Mouse (Mus musculus) A20 (cell line): ENCODE measurements at regions not wholly inside any gene's neighbourhood (a gene's known extent, or its start where the extent isn't known, plus 50 kb on each side); places are given as distances from the start of the nearest gene placed in this dataset.
A peak's percentile ranks its signal among the peaks of the same experiment; 100 is the strongest.

Source experiments
- DNase-seq: peaks from one replicate; pipeline ENCODE4 v3.0.0-alpha.2; 2011; ENCODE audit warnings: low read depth, low spot score

GRCm38 (mm10) chr8:87273328-87273727, 199.1 kb downstream of the Cbln1 start:
- no peak for DNase-seq

DNA sequence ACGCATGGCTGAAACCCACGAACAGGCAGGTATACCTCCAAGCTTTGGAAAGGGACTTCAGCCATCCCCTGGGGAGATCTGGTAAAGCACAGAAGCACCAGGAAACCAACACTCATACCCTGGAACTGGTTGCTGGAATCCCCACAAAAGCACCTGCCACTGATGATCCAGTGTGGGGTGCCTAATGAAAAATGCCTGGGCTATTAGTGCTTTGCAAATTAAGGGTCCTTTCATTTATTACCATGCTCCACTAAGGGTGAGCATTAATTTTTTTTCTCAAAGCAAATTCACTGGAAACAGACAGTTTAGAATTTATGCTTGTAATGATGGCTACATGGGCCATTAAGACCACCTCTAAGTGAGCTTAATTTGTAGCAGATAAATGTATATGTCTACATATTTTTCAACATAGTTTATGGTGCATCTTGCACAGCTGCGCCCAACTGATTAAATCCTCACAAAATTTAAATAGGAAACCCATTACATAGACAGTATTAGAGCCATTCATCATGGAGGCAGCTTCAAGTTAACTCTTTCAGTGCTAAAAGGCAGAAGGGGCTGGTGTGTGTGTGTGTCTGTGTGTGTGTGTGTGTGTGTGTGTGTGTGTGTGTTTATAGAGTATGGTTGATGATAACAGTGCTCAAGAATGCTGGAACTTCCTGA, 201.8 kb downstream of the Cbln1 start:
- DNase-seq = no peak

DNA sequence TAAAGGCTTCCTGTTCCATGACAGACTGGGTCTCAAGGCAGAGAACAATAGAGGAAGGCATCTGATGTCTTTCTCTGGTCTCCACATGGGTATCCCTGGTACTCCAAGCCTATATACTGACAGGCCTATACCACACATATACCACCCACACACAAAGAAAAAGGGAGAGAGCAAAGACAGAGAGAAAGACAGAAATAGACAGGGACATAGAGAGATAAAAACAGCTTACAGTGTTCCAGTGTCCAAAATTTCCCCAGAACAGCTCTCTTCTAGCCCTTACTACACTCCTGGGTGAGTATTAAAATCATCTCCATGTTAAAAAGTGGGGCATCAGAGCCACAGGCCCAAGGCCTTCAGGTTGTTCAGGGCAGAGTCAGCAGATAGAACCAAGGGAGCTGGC, 204.2 kb downstream of the Cbln1 start:
- DNase-seq = no peak

DNA sequence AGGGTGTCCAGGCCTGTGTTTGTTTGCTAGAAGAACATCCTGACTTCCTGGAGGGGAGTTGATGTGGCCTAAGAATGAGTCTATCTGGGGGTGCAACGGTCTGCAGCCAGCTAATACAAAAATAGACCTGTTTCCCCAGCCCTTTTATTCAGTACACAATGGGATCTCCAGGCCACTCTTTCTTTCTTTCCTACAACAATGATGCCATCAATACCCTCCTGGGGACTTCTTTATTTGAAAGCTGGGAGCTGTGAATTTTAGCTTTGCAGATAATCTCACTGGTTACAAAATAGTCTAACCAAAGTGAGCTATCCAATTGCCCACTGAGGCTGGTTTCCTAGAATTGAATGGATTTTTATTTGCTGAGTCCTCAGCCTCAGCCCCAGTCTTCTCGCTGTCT, 207.4 kb downstream of the Cbln1 start:
- DNase-seq = no peak

DNA sequence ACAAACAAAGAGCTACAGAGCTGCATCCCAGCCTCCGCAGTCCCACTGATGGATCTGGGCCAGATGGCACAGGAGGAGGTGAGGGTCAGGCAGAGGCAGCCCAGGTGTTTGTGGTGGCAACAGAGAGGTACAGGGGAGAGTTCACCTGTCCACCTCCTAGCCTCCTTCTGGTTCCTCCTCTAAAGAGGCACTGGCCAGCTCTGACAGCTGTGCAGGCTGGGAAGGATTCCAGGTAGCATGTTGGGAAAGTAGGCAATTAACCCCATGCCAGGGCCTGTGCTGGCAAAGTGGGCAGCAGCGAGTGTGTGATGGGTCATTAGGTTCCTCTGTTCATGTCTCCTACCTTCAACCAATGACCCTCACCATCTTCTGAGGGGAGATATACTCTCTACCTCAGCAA, 212.1 kb downstream of the Cbln1 start:
- DNase-seq = no peak

- no peak for DNase-seq
These were observed 229.7 kb downstream of the Cbln1 start for GRCm38 (mm10) chr8:87242681-87243080.

- no peak for DNase-seq
These were observed 235.2 kb downstream of the Cbln1 start for GRCm38 (mm10) chr8:87237181-87237580.

DNA sequence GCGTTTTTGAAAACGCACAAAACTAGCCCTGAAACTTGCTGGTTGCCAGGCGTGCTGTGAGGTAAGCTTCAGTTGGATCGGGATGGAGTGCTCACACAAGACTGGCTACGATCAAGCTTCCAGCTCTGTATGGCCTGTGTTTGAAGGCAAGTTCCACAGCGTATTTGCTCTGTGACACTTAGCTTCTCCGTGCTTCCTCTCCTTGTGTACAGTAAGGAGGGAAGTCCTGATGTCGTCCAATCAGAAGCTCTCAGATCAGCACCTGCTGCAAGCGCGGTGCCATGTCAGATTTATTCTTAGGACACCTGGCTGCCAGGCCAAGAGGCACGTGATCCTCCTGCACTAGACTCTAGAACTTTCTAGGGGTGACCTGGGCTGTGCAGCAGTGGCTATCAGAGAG, 236.0 kb downstream of the Cbln1 start:
- DNase-seq = no peak

DNA sequence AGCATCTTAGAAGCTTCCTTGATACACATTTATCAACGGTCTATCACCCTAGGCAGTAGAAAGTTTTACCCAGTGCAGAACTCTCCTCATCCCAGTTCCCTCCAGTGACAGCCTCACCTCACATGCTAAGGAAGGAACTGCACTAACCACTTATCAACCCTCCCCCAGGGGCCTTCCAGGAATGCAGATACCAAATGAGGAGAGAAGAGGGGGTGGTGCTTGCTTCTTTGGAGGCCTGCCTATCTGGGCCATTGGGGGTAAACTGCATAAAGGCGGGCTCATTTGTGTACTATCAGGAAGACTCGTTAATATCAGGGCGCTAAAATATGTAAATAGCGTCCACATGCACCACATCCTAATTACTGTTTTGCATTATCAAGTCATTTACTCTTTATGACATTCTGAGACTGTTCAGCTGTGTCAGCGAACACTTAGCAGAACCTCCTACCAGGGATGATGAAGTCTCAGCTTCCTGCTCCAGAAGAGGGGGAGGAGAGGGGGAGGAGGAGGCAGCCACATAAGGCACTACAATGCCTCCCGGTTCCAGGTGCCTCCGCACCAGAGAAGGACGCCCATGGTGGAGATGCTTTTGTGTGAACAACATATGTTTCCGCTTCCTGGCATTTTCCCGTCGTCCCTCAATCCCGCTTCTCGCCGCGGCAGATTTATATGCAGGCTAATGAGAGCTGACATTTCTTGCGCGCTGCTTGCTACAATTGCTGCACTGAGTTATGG, 236.9 kb downstream of the Cbln1 start:
- DNase-seq = no peak

- no peak for DNase-seq
These were observed 238.1 kb downstream of the Cbln1 start for GRCm38 (mm10) chr8:87234336-87234735.

DNA sequence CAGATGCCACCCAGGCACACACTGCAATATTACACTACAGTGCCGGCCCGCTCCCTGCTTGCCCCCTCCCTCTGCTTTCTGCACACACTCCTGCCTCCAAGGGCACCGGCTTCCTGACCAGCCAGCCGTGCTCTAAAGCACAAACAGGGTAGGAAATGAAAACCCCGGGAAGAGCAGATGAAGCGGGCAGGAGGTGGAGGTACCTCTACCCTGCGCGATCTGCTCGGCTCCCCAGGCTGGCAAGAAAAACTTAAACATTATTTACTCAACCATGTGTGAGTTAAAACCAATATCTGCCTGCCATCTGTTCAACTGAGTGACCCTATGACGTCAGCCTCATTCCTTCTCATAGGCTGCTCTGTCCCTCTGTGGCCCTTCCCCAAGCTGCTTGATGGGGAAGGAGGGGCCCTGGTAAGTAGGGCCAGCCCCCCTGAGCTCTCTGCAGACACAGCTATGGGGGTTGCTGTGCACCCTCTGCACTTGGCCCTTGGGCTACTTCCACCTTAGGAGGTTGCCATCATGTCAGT, 238.5 kb downstream of the Cbln1 start:
- no peak for DNase-seq

GRCm38 (mm10) chr8:87231762-87232161, 240.6 kb downstream of the Cbln1 start:
- no peak for DNase-seq

DNA sequence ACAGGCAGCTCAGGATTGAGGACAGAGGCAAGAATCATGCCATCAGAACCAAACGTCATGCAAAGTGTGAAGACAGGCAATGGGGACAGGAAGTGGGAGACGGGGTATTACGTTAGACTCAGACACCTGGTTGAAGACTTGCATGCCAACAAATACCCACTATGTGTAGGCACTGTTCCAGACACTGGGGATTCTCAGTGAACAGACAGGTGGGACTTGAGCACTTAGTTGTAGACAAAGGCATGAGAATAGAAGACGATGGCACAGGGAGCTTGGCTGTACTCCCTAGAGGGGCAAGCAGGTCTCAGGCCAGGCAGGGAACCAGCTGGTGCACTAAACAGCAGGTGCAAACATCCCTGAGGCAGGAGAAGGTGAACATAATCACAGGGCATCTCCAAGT, 242.3 kb downstream of the Cbln1 start:
- no peak for DNase-seq

GRCm38 (mm10) chr8:87229182-87229581, 243.2 kb downstream of the Cbln1 start:
- DNase-seq = no peak

DNA sequence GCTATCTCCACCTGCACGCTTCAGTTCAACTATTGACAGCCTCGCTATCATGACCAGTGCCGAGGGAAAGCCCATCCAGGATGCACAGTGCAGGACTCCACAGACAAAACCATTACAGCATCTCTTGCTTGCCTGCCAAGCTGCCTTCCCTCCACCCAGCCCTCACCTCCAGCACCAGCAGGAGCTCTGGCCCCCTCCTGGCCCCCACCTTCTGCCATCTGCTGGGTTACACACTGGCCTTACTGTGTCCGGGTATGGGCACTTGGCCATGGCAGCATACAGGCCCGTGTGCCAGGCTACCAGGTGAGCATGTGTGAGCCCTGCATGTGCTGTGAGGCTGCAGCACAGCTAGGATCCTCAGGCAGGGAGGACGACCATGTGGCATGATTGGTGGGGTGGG, 243.6 kb downstream of the Cbln1 start:
- DNase-seq = no peak

DNA sequence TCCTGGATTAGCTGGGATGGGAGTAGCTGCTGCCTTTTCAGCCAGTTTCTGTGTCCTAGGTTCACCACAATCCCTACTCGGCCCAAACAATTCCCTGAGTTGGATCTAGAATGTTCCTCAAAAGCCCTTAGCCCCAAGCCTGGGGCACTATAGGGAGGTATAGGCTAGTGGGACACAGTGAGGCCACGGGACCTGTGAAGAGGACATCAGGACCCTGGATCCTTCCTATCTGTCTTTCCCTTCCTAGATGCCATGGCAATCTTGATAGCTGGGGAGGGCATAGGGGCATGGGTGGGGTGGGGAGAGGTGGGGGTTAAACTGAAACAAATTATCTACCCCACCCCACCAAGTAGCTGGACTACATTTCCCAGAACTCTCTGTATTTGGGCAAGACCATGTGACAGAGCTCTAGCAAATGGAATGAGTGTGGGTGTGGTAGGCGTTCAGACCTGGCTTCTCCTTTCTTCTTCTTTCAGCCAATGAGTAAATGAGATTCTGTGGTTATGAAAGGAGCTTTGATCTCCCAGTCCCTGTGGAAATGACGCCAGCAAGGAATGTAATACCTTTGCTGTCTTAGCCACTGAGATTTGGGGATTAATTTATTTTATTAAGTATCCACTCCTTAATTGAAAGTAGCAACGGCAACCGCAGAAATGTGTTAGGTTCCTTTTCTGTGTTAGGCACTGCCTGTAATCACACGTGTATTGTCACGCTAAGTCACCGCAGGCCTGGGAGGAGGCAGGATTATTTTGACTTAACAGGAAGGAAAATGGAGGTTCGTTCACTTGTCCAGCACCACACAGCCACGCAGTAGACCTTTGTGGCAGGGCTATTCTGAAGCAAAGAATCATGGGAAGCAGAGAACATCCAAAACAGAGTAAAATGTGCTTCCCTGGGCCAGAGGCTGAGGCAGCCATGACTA, 246.6 kb downstream of the Cbln1 start:
- no peak for DNase-seq

DNA sequence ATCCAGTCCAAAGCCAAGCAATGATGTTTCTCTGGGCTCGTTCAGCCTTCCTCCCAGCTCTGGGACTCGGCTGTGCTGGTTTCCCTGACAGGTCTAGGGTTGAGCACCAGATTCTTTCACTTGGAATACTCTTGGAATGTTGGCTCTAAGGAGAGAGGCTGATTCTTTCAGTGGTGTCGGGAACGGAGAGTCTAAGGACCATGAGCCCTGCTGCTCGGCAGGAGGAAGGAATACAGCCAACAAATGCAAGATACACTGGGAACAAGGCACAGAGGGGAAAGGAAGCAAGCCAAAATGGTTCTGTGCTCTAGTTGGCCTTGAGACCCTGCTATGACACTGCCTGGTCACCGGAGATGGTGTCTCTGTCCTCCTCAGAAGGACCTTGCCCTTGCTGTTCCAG, 251.8 kb downstream of the Cbln1 start:
- DNase-seq = no peak

GRCm38 (mm10) chr8:87218956-87219482, 253.4 kb downstream of the Cbln1 start:
- DNase-seq = peak; percentile 36

DNA sequence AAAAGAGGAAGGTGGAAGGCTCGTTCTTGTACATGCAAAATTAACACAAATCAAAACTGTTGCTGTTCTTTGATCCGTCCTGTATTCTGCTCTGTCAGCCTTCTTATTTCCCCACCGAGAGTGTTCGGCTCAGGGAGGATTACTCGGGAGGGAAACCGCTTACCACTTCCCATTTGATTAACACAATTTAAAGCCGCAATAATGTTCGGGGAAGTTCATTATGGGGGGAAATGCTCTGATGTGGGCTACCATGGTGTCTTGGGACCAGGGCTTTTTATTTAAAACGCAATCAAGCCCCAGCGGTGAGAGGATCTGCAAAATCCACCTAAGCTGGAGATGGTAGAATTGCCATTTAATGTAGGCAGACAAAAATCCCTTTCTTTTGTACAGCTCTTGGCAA, 257.4 kb downstream of the Cbln1 start:
- DNase-seq = no peak

GRCm38 (mm10) chr8:87210546-87210945, 261.9 kb downstream of the Cbln1 start:
- DNase-seq = no peak

- DNase-seq = no peak
These were observed 263.1 kb downstream of the Cbln1 start for GRCm38 (mm10) chr8:87209295-87209694.

- DNase-seq = no peak
These were observed 264.4 kb downstream of the Cbln1 start for GRCm38 (mm10) chr8:87208036-87208435.
